9 mouse cellular contexts compared by ENCODE assay signal in the genomic region with DNA sequence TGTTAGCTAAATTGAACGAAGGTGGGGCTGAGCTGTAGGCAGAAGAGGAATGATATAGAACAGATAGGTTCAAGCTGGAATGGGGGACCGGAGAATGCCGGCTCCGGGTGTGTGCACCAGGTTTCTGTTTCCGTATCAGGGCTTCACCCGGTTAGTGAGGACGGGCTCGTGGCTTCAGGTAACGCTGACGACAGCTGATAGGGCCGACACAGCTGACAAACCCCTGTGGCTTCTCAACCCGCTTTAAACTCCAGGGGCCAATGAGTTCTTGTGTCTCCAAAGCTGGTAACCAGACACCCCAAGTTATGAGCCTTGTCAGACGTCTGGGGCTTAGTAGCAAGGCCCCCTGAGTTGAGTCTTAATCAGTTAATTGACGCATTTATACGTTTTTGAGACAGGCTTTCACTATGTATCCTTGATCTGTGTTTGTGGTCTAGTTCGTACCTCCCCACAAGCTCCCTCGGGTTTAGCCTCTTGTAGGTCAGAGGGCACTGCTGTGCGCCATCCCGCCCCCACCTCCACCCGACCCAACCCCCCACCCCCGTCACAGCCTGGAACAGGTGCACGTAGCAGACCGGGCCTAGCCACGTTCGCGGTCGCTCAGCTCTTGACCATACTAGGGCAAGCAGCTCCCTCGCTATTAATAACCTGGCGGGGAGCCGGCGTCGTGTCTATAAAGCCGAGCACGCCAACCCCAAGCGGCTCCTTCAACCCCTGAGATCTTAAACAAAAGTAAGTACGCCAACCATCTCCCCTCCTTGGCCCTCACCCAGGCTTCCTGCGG. TPM values are rescaled to one million over a fixed set of nuclear protein-coding genes. Genes with fewer than 3 reads are reported as not detected.
DNase-seq lines count a peak whose midpoint lies in the region; ATAC-seq and TF ChIP-seq lines count a peak whose summit lies in the region.
"Had no signal": no experiment of that assay in that cellular context is flagged by ENCODE, and none has a peak within 500 bp of the region (broad histone marks: within the 10 kb centered on the region; RNA-seq: fewer than 3 reads in every experiment).

No protein-coding gene starts in this region.

- 0 out of 2 replicates have a peak, but pooled peaks cover 4% of the 10 kb centered on the region for H3K36me3 ChIP-seq in kidney, postnatal 0 days (ENCODE audit: insufficient read depth, low read length)
- H3K36me3 ChIP-seq in intestine, postnatal 0 days (ENCODE audit: control insufficient read depth, insufficient read depth), result peaks cover 16% of the 10 kb centered on the region; the same call in 1 of the 2 replicates

- ATAC-seq in kidney, postnatal 0 days (replicated peaks; ENCODE audit: low FRiP score, low read depth), result no peak
- ATAC-seq in intestine, postnatal 0 days, result no peak

- H3K4me1 ChIP-seq in kidney, postnatal 0 days (replicated peaks; ENCODE audit: insufficient read depth, low read length), result peaks cover 8% of the 10 kb centered on the region; the same call in 1 of the 2 replicates
- peaks cover 15% of the 10 kb centered on the region for H3K4me1 ChIP-seq in intestine, postnatal 0 days (replicated peaks; ENCODE audit: control insufficient read depth, insufficient read depth, low read length)

- no peaks in the 10 kb centered on the region for H3K9me3 ChIP-seq in kidney, postnatal 0 days (replicated peaks; ENCODE audit: low read length)
- H3K9me3 ChIP-seq in intestine, postnatal 0 days (ENCODE audit: control insufficient read depth), result no peaks in the 10 kb centered on the region

- no peak for DNase-seq in kidney, postnatal 0 days (ENCODE audit: low spot score)
- no peak for DNase-seq in kidney, postnatal 36 days
- DNase-seq in Muller cell, postnatal 12 days (ENCODE audit: inconsistent ontology term), result peak; percentile 34
- DNase-seq in gastrocnemius, postnatal 10 days, result peak; percentile 73
- peak; percentile 65 to 80 for DNase-seq in natural killer cell, adult 2 months (ENCODE audit: low spot score in 2 of 2)
- no peak for DNase-seq in ovary, postnatal 10 days (ENCODE audit: low spot score)
- no peak for DNase-seq in frontal cortex, postnatal 36 days (ENCODE audit: low spot score in 2 of 2)

- peak overlapping the region; percentile 16; the same call in 1 of the 2 replicates for H3K4me2 ChIP-seq in kidney, postnatal 0 days (ENCODE audit: low read length)
- H3K4me2 ChIP-seq in intestine, postnatal 0 days (replicated peaks; ENCODE audit: low read depth), result peak overlapping the region; percentile 48

- TF ChIP-seq CTCF in kidney, postnatal 0 days (IDR thresholded peaks at IDR 0.05; ENCODE audit: low read depth), result no peak
- no peak for TF ChIP-seq CTCF in intestine, postnatal 0 days (IDR thresholded peaks at IDR 0.05; ENCODE audit: low read depth)

- H3K9ac ChIP-seq in kidney, postnatal 0 days (ENCODE audit: low read depth, low read length), result no peak overlapping the region
- peak overlapping the region; percentile 26; the same call in 1 of the 2 replicates for H3K9ac ChIP-seq in intestine, postnatal 0 days (ENCODE audit: low read depth, low read length)

- 13% methylated on average over 37 of the region's 37 CpGs for WGBS in kidney, postnatal 0 days
- WGBS in intestine, postnatal 0 days, result 17% methylated on average over 37 of the region's 37 CpGs

- 0 out of 2 replicates have a peak, but pooled peaks cover 21% of the 10 kb centered on the region for H3K27me3 ChIP-seq in kidney, postnatal 0 days (ENCODE audit: insufficient read depth, low read length)
- H3K27me3 ChIP-seq in intestine, postnatal 0 days (replicated peaks; ENCODE audit: control insufficient read depth, insufficient read depth, low read length), result no peaks in the 10 kb centered on the region

- no peak overlapping the region for H3K27ac ChIP-seq in kidney, postnatal 0 days
- peak overlapping the region; percentile 35; the same call in 1 of the 2 replicates for H3K27ac ChIP-seq in intestine, postnatal 0 days (ENCODE audit: low read depth, low read length)

- no peak overlapping the region for H3K4me3 ChIP-seq in kidney, postnatal 0 days (replicated peaks; ENCODE audit: low read depth, low read length)
- H3K4me3 ChIP-seq in intestine, postnatal 0 days (ENCODE audit: low read depth, low read length), result 0 out of 2 replicates have a peak overlapping the region, but pooled peaks have one; percentile 17

RNA-seq across cellular contexts. Expression of a gene that starts 7.7 kb away (rescaled TPM):
- not detected in 2 replicates for polyA plus RNA-seq in kidney, postnatal 0 days (2015; fragmentation: Nextera tagmentation; extraction: Ambion mirVana)
- 1 to 10 TPM; 1.7 to 1.8 TPM for total RNA-seq in gastrocnemius, postnatal 10 days (2021)
- 0.08 and 0.10 TPM in 2 replicates for polyA plus RNA-seq in intestine, postnatal 0 days (2015; fragmentation: Nextera tagmentation; extraction: Ambion mirVana)
- polyA plus RNA-seq: large intestine, adult 2 months had no signal

RNA-seq across cellular contexts. Expression of a gene that starts 10.5 kb away (rescaled TPM):
- polyA plus RNA-seq in kidney, postnatal 0 days (2015; fragmentation: Nextera tagmentation; extraction: Ambion mirVana), result not detected in 2 replicates
- not detected for total RNA-seq in gastrocnemius, postnatal 10 days (2021)
- 0.12 TPM in 2 replicates for polyA plus RNA-seq in intestine, postnatal 0 days (2015; fragmentation: Nextera tagmentation; extraction: Ambion mirVana)
- polyA plus RNA-seq: large intestine, adult 2 months had no signal

RNA-seq across cellular contexts. Expression of a gene that starts 11.4 kb away (rescaled TPM):
- 42.8 and 43.3 TPM in 2 replicates for polyA plus RNA-seq in kidney, postnatal 0 days (2015; fragmentation: Nextera tagmentation; extraction: Ambion mirVana)
- 10 to 100 TPM; 29.8 to 30.4 TPM for total RNA-seq in gastrocnemius, postnatal 10 days (2021)
- polyA plus RNA-seq in intestine, postnatal 0 days (2015; fragmentation: Nextera tagmentation; extraction: Ambion mirVana), result 50.5 and 53.4 TPM in 2 replicates

RNA-seq across cellular contexts. Expression of a gene that starts 17.8 kb away (rescaled TPM):
- polyA plus RNA-seq in kidney, postnatal 0 days (2015; fragmentation: Nextera tagmentation; extraction: Ambion mirVana), result 560 and 590 TPM in 2 replicates
- 1,000 to 10,000 TPM in 1 of 2 experiments, 100 to 1,000 TPM in 1; 974 to 1,018 TPM for total RNA-seq in gastrocnemius, postnatal 10 days (2021)
- 286 and 316 TPM in 2 replicates for polyA plus RNA-seq in intestine, postnatal 0 days (2015; fragmentation: Nextera tagmentation; extraction: Ambion mirVana)

RNA-seq across cellular contexts. Expression of a gene that starts 26.5 kb away (rescaled TPM):
- 28.4 and 32.0 TPM in 2 replicates for polyA plus RNA-seq in kidney, postnatal 0 days (2015; fragmentation: Nextera tagmentation; extraction: Ambion mirVana)
- total RNA-seq in gastrocnemius, postnatal 10 days (2021), result 10 to 100 TPM; 10.7 to 13.8 TPM
- 32.8 and 36.5 TPM in 2 replicates for polyA plus RNA-seq in intestine, postnatal 0 days (2015; fragmentation: Nextera tagmentation; extraction: Ambion mirVana)

Comparison
In these comparisons a context has a peak if more than half of its experiments do, and no peak if none do; other contexts are left out.
1. DNase-seq: peak in Muller cell, postnatal 12 days (single experiment), gastrocnemius, postnatal 10 days (single experiment) and natural killer cell, adult 2 months (2 of 2); none in kidney, postnatal 0 days (single experiment), kidney, postnatal 36 days (0 of 2), ovary, postnatal 10 days (single experiment) and frontal cortex, postnatal 36 days (0 of 2).